Mouse (Mus musculus): ENCODE data around the gene Thap11.
"Not testable (repeated sequence)": the region's sequence is repeated elsewhere in the genome, so short reads cannot be mapped to it uniquely, and the experiment has no call there.

Gene Thap11

GRCm38 (mm10) chr8:105854715-105855216 is at the start of gene Thap11:
Gene Thap11 (plus strand): TSS chr8:105855132.
- DNase-seq (ENCODE audit: low read depth, low spot score) = peak; percentile 96

GRCm38 (mm10) chr8:105805346-105805745 is 49.6 kb upstream of the Thap11 start:
- DNase-seq (ENCODE audit: low read depth, low spot score) = peak; percentile 56

GRCm38 (mm10) chr8:105805964-105806363 is 49.0 kb upstream of the Thap11 start:
- no peak for DNase-seq (ENCODE audit: low read depth, low spot score)

- peak; percentile 24 for DNase-seq (ENCODE audit: low read depth, low spot score)
These were observed 47.2 kb upstream of the Thap11 start for GRCm38 (mm10) chr8:105807766-105808165.

- DNase-seq (ENCODE audit: low read depth, low spot score) = peak; percentile 16
These were observed 46.5 kb upstream of the Thap11 start for GRCm38 (mm10) chr8:105808480-105808879.

- DNase-seq (ENCODE audit: low read depth, low spot score) = no peak
These were observed 44.6 kb upstream of the Thap11 start for GRCm38 (mm10) chr8:105810245-105810786.

- peak; percentile 76 for DNase-seq (ENCODE audit: low read depth, low spot score)
These were observed 43.9 kb upstream of the Thap11 start for GRCm38 (mm10) chr8:105811061-105811460.

- no peak for DNase-seq (ENCODE audit: low read depth, low spot score)
These were observed 43.4 kb upstream of the Thap11 start for GRCm38 (mm10) chr8:105811543-105811942.

- DNase-seq (ENCODE audit: low read depth, low spot score) = no peak
These were observed 42.4 kb upstream of the Thap11 start for GRCm38 (mm10) chr8:105812511-105812910.

GRCm38 (mm10) chr8:105813241-105813640 is 41.7 kb upstream of the Thap11 start:
- no peak for DNase-seq (ENCODE audit: low read depth, low spot score)

- no peak for DNase-seq (ENCODE audit: low read depth, low spot score)
These were observed 35.3 kb upstream of the Thap11 start for GRCm38 (mm10) chr8:105819659-105820058.

- DNase-seq (ENCODE audit: low read depth, low spot score) = no peak
These were observed 34.0 kb upstream of the Thap11 start for GRCm38 (mm10) chr8:105820925-105821324.

GRCm38 (mm10) chr8:105825506-105825905 is 29.4 kb upstream of the Thap11 start:
- DNase-seq (ENCODE audit: low read depth, low spot score) = no peak

- no peak for DNase-seq (ENCODE audit: low read depth, low spot score)
These were observed 28.6 kb upstream of the Thap11 start for GRCm38 (mm10) chr8:105826379-105826778.

- peak; percentile 100 for DNase-seq (ENCODE audit: low read depth, low spot score)
These were observed 27.8 kb upstream of the Thap11 start, which contains the start of the genes Ranbp10 and Tsnaxip1 for GRCm38 (mm10) chr8:105826861-105827848. Gene Ranbp10 (minus strand): TSS chr8:105827350. Gene Tsnaxip1 (plus strand): TSS chr8:105827731.

- not testable (repeated sequence) for DNase-seq (ENCODE audit: low read depth, low spot score)
These were observed 21.2 kb upstream of the Thap11 start for GRCm38 (mm10) chr8:105833740-105834139.

- DNase-seq (ENCODE audit: low read depth, low spot score) = peak; percentile 66
These were observed 19.6 kb upstream of the Thap11 start for GRCm38 (mm10) chr8:105835318-105835717.

GRCm38 (mm10) chr8:105836991-105837390 is 17.9 kb upstream of the Thap11 start:
- peak; percentile 23 for DNase-seq (ENCODE audit: low read depth, low spot score)

- DNase-seq (ENCODE audit: low read depth, low spot score) = no peak
These were observed 15.7 kb upstream of the Thap11 start for GRCm38 (mm10) chr8:105839209-105839608.

GRCm38 (mm10) chr8:105846678-105847077 is 8.3 kb upstream of the Thap11 start:
- no peak for DNase-seq (ENCODE audit: low read depth, low spot score)

GRCm38 (mm10) chr8:105850014-105850413 is 4.9 kb upstream of the Thap11 start:
- no peak for DNase-seq (ENCODE audit: low read depth, low spot score)

GRCm38 (mm10) chr8:105850611-105851010 is 4.3 kb upstream of the Thap11 start:
- DNase-seq (ENCODE audit: low read depth, low spot score) = no peak

All from brain, adult 2 months (tissue).